29 mouse cellular contexts compared by ENCODE assay signal in genomic region chr13:59503581-59503980, GRCm38 (mm10).
DNase-seq lines count a peak whose midpoint lies in the region; ATAC-seq and TF ChIP-seq lines count a peak whose summit lies in the region.
"Had no signal": no experiment of that assay in that cellular context is flagged by ENCODE, and none has a peak within 500 bp of the region (broad histone marks: within the 10 kb centered on the region; RNA-seq: fewer than 3 reads in every experiment).

No protein-coding gene starts in this region.

- H3K4me2 ChIP-seq in heart, postnatal 0 days (ENCODE audit: low read depth, low read length), result no peak overlapping the region
- H3K4me2 ChIP-seq in heart, embryonic 12.5 days, result no peak overlapping the region
- H3K4me2 ChIP-seq in lung, postnatal 0 days (replicated peaks; ENCODE audit: low read depth, low read length), result no peak overlapping the region
- no peak overlapping the region for H3K4me2 ChIP-seq in forebrain, embryonic 13.5 days
- H3K4me2 ChIP-seq: hindbrain, embryonic 15.5 days; kidney, embryonic 15.5 days; liver, embryonic 13.5 days; midbrain, embryonic 12.5 days; neural tube, embryonic 13.5 days had no signal

- H3K4me1 ChIP-seq in heart, postnatal 0 days (ENCODE audit: control insufficient read depth, insufficient read depth), result peaks cover 9% of the 10 kb centered on the region
- no peaks in the 10 kb centered on the region for H3K4me1 ChIP-seq in heart, embryonic 12.5 days (replicated peaks)
- H3K4me1 ChIP-seq in lung, postnatal 0 days (ENCODE audit: insufficient read depth, low read depth, low read length), result no peaks in the 10 kb centered on the region; the same call in 1 of the 2 replicates
- H3K4me1 ChIP-seq in thymus, adult 2 months (replicated peaks; ENCODE audit: control insufficient read depth, insufficient read depth, low read length), result peaks cover 3% of the 10 kb centered on the region
- H3K4me1 ChIP-seq in forebrain, embryonic 13.5 days, result peaks cover 2% of the 10 kb centered on the region; the same call in 1 of the 2 replicates
- H3K4me1 ChIP-seq: heart, embryonic 10.5 days; hindbrain, embryonic 10.5 days; kidney, embryonic 15.5 days; liver, embryonic 13.5 days; midbrain, embryonic 12.5 days; neural tube, embryonic 13.5 days had no signal

- TF ChIP-seq POLR2A in thymus, adult 2 months (IDR thresholded peaks at IDR 0.05; ENCODE audit: control insufficient read depth, extremely low read depth, insufficient read depth, low read length, poor library complexity), result no peak

- H3K36me3 ChIP-seq in heart, postnatal 0 days (replicated peaks; ENCODE audit: control insufficient read depth, insufficient read depth, low read length), result peaks cover 19% of the 10 kb centered on the region; the same call in 1 of the 2 replicates
- peaks cover 28% of the 10 kb centered on the region for H3K36me3 ChIP-seq in heart, embryonic 12.5 days
- H3K36me3 ChIP-seq in lung, postnatal 0 days (ENCODE audit: insufficient read depth, low read length), result no peaks in the 10 kb centered on the region
- H3K36me3 ChIP-seq in thymus, adult 2 months (ENCODE audit: control insufficient read depth, insufficient read depth, low read length), result peaks cover 3% of the 10 kb centered on the region; the same call in 1 of the 2 replicates
- peaks cover 36% of the 10 kb centered on the region for H3K36me3 ChIP-seq in forebrain, embryonic 13.5 days (ENCODE audit: poor library complexity, severe bottlenecking)

- TF ChIP-seq EP300 in heart, postnatal 0 days (IDR thresholded peaks at IDR 0.05; ENCODE audit: low read depth), result no peak
- TF ChIP-seq EP300 in lung, postnatal 0 days (IDR thresholded peaks at IDR 0.05), result no peak

- no peak overlapping the region for H3K4me3 ChIP-seq in heart, postnatal 0 days (ENCODE audit: low read depth, low read length)
- H3K4me3 ChIP-seq in heart, embryonic 12.5 days, result no peak overlapping the region
- no peak overlapping the region for H3K4me3 ChIP-seq in lung, postnatal 0 days (ENCODE audit: low read depth, low read length)
- no peak overlapping the region for H3K4me3 ChIP-seq in thymus, adult 2 months (ENCODE audit: control insufficient read depth, insufficient read depth, low read length)
- no peak overlapping the region for H3K4me3 ChIP-seq in forebrain, embryonic 13.5 days
- H3K4me3 ChIP-seq: erythroblast, embryonic 14.5 days; heart, embryonic 10.5 days; hindbrain, embryonic 10.5 days; hindbrain, embryonic 15.5 days; kidney, embryonic 15.5 days; liver, embryonic 13.5 days; megakaryocyte, embryonic 14.5 days; midbrain, embryonic 12.5 days; neural tube, embryonic 13.5 days had no signal

- H3K9me3 ChIP-seq in heart, postnatal 0 days (replicated peaks; ENCODE audit: control insufficient read depth, low read length), result no peaks in the 10 kb centered on the region
- no peaks in the 10 kb centered on the region for H3K9me3 ChIP-seq in heart, embryonic 12.5 days (replicated peaks)
- H3K9me3 ChIP-seq in lung, postnatal 0 days (ENCODE audit: low read length), result no peaks in the 10 kb centered on the region
- no peaks in the 10 kb centered on the region for H3K9me3 ChIP-seq in forebrain, embryonic 13.5 days (replicated peaks)
- H3K9me3 ChIP-seq: heart, embryonic 10.5 days; hindbrain, embryonic 10.5 days; hindbrain, embryonic 15.5 days; kidney, embryonic 15.5 days; liver, embryonic 13.5 days; megakaryocyte, embryonic 14.5 days; midbrain, embryonic 12.5 days; neural tube, embryonic 13.5 days had no signal

- no peak overlapping the region for H3K9ac ChIP-seq in heart, postnatal 0 days (replicated peaks; ENCODE audit: low read depth, low read length)
- H3K9ac ChIP-seq in heart, embryonic 12.5 days, result no peak overlapping the region
- H3K9ac ChIP-seq in lung, postnatal 0 days (replicated peaks; ENCODE audit: low read depth), result no peak overlapping the region
- H3K9ac ChIP-seq in forebrain, embryonic 13.5 days, result no peak overlapping the region
- H3K9ac ChIP-seq: forebrain, postnatal 0 days; hindbrain, embryonic 15.5 days; kidney, embryonic 15.5 days; liver, embryonic 13.5 days; midbrain, embryonic 12.5 days; neural tube, embryonic 13.5 days had no signal

- no peak for ATAC-seq in heart, postnatal 0 days (ENCODE audit: insufficient read depth, low read depth)
- no peak for ATAC-seq in heart, embryonic 12.5 days (ENCODE audit: insufficient number of reproducible peaks, low FRiP score)
- ATAC-seq in lung, postnatal 0 days, result peak; percentile 40
- ATAC-seq in forebrain, embryonic 13.5 days, result no peak
- ATAC-seq: forebrain, postnatal 0 days; inflammation-experienced regulatory T-cells, adult 6 months had no signal

- WGBS in heart, postnatal 0 days, result 75% methylated on average over 4 of the region's 4 CpGs
- WGBS in heart, embryonic 12.5 days, result 78% methylated on average over 4 of the region's 4 CpGs
- 58% methylated on average over 4 of the region's 4 CpGs for WGBS in lung, postnatal 0 days
- 79% methylated on average over 4 of the region's 4 CpGs for WGBS in thymus, adult 2 months
- WGBS in forebrain, embryonic 13.5 days, result 82% methylated on average over 4 of the region's 4 CpGs

- peak overlapping the region; percentile 26; the same call in 1 of the 2 replicates for H3K27ac ChIP-seq in heart, postnatal 0 days (ENCODE audit: low read depth)
- no peak overlapping the region for H3K27ac ChIP-seq in heart, embryonic 12.5 days (ENCODE audit: poor library complexity, severe bottlenecking)
- peak overlapping the region; percentile 39; the same call in 1 of the 2 replicates for H3K27ac ChIP-seq in lung, postnatal 0 days (ENCODE audit: low read length)
- H3K27ac ChIP-seq in thymus, adult 2 months (ENCODE audit: control insufficient read depth, insufficient read depth, low read length), result peak overlapping the region; percentile 55; the same call in 1 of the 2 replicates
- no peak overlapping the region for H3K27ac ChIP-seq in forebrain, embryonic 13.5 days
- H3K27ac ChIP-seq: heart, embryonic 10.5 days; hindbrain, embryonic 10.5 days; hindbrain, embryonic 15.5 days; kidney, embryonic 15.5 days; liver, embryonic 13.5 days; midbrain, embryonic 12.5 days; neural tube, embryonic 13.5 days; stomach, postnatal 0 days had no signal

- no peak for DNase-seq in heart, postnatal 0 days (ENCODE audit: low spot score)
- no peak for DNase-seq in lung, postnatal 0 days (ENCODE audit: low spot score)
- DNase-seq in lung, adult 18-20 months, result no peak
- peak; percentile 28 for DNase-seq in thymus, adult 2 months
- peak; percentile 31 to 53 for DNase-seq in thymus, postnatal 36 days
- no peak for DNase-seq in embryo, embryonic 11 days
- DNase-seq: adrenal gland, adult 8-10 months; cerebellum, adult 8-10 months; forebrain, postnatal 0 days; gastrocnemius, postnatal 10 days; heart, postnatal 10 days; kidney, adult 18-20 months; kidney, postnatal 25 days; left cerebral cortex, postnatal 4 days; liver, embryonic 13.5 days; lung, postnatal 36 days; right cerebral cortex, postnatal 4 days had no signal

- H3K27me3 ChIP-seq in heart, postnatal 0 days (ENCODE audit: control insufficient read depth, insufficient read depth, low read length), result no peaks in the 10 kb centered on the region
- H3K27me3 ChIP-seq in heart, embryonic 12.5 days (replicated peaks), result no peaks in the 10 kb centered on the region
- no peaks in the 10 kb centered on the region for H3K27me3 ChIP-seq in lung, postnatal 0 days (replicated peaks; ENCODE audit: insufficient read depth, low read length)
- H3K27me3 ChIP-seq in thymus, adult 2 months (ENCODE audit: control insufficient read depth, insufficient read depth, low read length), result no peaks in the 10 kb centered on the region
- no peaks in the 10 kb centered on the region for H3K27me3 ChIP-seq in forebrain, embryonic 13.5 days
- H3K27me3 ChIP-seq: hindbrain, embryonic 15.5 days; kidney, embryonic 15.5 days; liver, embryonic 13.5 days; megakaryocyte, embryonic 14.5 days; midbrain, embryonic 12.5 days; neural tube, embryonic 13.5 days had no signal

- no peak for TF ChIP-seq CTCF in heart, postnatal 0 days (IDR thresholded peaks at IDR 0.05; ENCODE audit: low read depth)
- no peak for TF ChIP-seq CTCF in lung, postnatal 0 days (IDR thresholded peaks at IDR 0.05)
- no peak for TF ChIP-seq CTCF in thymus, adult 2 months (IDR thresholded peaks at IDR 0.05; ENCODE audit: borderline replicate concordance, control insufficient read depth, extremely low read depth, insufficient read depth, low read length, poor library complexity)

Comparison
In these comparisons a context has a peak if more than half of its experiments do, and no peak if none do; other contexts are left out.
1. H3K27ac ChIP-seq: peak in heart, postnatal 0 days (single experiment), lung, postnatal 0 days (single experiment) and thymus, adult 2 months (single experiment); none in heart, embryonic 12.5 days (single experiment) and forebrain, embryonic 13.5 days (single experiment).
2. DNase-seq: peak in thymus, adult 2 months (single experiment) and thymus, postnatal 36 days (2 of 2); none in heart, postnatal 0 days (single experiment), lung, postnatal 0 days (single experiment), lung, adult 18-20 months (0 of 2) and embryo, embryonic 11 days (single experiment).